Mouse (Mus musculus) urinary bladder, adult 18-20 months (tissue): ENCODE measurements around the gene Ccnb2.

ENCODE experiments used
- DNase-seq, 2 experiments: peaks; one replicate each; pipeline ENCODE4 v3.0.0; 2022; ENCODE audit warnings: low spot score in 2 of 2, mixed read lengths in 2 of 2

The Ccnb2 gene

GRCm38 (mm10) chr9:70384494-70384893 lies 36.9 kb downstream of the Ccnb2 start:
- DNase-seq = no peak

- DNase-seq = no peak
These were observed 37.6 kb downstream of the Ccnb2 start for GRCm38 (mm10) chr9:70383750-70384149.

DNA sequence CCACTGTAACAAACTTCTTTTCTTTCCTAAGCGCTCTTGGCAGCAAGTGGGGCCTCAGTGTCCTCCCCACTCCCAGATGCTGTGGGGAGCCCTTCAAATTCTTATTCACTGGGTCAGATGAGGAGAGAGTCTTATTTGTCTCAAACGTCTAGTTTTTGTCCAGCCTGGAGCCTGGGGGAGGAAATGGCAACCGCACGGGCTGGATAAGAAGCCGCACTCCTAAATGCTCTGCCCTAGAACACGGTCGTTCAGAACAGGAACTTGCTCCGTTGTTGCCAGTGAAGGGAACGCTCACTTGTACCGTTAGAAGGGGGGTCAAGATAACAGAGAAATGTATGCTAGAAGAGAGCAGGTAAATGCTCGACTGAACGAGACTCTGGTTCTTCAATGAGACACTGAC lies 39.3 kb downstream of the Ccnb2 start:
- DNase-seq = no peak

GRCm38 (mm10) chr9:70379502-70380467 lies 41.6 kb downstream of the Ccnb2 start:
- no peak for DNase-seq

- no peak for DNase-seq
These were observed 49.7 kb downstream of the Ccnb2 start for GRCm38 (mm10) chr9:70371638-70372037.

DNA sequence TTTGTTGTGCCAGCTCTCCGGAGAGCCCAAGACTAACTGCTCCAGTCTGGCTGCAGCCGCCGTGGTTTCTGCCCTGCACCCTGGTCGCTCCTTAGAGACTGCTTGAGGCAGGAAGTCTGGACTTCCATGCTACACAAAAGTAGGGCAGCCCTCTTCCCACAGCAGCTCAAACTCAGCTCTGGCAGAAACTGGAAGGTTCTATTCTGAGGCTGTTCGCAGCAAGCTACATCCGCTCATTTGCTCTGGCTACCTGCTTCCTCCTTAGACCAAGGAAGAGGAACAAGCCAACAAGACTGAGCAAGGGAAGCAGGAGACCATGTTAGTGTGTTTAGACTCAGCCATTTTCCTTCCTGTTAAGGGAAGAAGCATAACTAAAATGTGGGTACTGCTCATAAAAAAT lies 54.4 kb downstream of the Ccnb2 start:
- no peak for DNase-seq

GRCm38 (mm10) chr9:70365915-70366314 lies 55.4 kb downstream of the Ccnb2 start:
- no peak for DNase-seq

DNA sequence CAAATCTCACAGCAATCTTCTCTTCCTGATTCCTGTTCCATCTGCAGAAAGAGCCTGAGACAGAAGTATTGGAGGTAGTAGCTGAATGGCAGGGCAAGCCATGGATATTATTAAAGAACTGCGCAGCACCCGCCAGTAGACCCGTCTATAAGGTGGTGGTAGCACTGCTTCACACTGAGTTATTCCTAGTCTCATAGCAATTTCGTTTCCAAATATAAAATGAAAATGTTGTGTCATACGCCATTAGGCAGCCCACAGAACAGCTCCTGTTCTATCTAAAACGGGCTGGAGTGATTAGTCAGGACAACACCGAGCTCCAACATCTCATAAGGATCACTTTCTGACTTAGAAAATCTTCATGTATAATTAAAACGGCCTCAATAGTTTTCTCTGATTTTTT lies 56.6 kb downstream of the Ccnb2 start:
- no peak for DNase-seq

DNA sequence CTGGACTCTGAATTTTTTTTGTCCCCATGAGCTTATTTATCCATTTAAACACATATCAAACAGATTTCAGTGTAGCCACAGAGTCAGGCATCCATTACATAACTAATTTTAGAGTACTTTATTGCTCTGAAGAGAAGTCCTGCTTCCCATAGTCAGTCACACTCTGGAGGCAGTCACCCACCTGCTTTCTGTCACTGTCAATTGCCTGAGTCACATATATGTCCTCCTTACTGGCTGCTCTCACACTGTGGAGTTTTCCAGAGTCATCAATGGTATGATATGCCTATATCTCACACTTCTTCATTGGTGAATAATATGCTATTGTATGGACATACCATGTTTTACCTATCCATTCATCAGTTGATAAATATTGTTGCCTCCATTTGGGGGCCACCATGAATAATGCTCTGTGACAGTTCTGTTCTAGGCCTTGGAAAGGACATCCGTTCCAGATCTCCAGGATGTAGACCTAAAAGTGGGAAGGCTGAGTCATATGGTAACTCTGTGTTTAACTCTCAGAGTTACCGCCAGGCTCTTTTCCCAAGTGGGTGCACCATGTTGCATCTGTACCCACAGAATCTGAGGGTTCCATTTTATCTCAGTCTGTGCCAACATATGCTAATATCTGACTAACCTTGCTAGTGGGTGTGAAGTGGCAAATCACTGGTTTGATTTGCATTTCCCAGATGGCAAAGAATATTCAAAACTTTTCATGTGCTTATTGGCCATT lies 61.8 kb downstream of the Ccnb2 start:
- DNase-seq = no peak
